Mouse (Mus musculus): ENCODE results near the gene Adamts2.

DNA sequence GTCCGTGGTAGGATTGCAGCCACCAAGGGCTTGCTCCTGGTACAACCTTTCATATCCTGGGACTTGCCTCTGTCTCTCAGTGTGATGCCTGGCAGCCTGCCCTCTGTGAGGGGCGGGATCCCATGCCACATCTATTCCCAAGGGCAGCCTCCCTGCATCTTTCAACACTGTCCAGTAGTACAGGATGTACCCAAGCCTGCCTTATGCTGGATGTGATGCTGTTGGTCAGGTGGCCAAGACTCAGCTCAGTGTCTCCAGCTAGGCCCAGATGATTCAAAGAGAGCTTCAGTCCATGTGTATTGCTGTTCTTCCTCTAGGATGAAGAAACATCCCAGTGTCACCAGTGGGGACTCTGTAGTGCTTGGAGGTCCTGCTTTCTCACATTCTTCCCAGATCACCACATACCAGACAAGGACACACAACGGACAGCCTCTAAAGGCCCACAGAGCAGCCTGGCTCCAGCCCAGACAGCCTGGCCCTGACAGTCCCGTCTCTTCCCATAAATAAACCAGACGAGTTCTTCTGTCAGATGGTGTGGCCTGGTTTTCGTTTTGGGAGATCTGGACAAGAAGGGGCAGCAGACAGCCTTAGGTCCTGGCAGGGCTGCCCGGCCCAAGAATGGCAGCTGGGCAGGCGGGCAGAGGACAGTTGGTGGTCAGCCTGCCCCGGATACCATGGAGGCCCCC, 52.0 kb downstream of the Adamts2 start:
- TF ChIP-seq CTCF (IDR thresholded peaks at IDR 0.05; ENCODE audit: low read depth, low read length), result no peak
- TF ChIP-seq POLR2A (IDR thresholded peaks at IDR 0.05; ENCODE audit: borderline replicate concordance, low read depth, low read length), result no peak

Measured in bone marrow macrophage, adult 2 months (primary cell).